10 mouse cellular contexts compared by ENCODE assay signal in the genomic region with DNA sequence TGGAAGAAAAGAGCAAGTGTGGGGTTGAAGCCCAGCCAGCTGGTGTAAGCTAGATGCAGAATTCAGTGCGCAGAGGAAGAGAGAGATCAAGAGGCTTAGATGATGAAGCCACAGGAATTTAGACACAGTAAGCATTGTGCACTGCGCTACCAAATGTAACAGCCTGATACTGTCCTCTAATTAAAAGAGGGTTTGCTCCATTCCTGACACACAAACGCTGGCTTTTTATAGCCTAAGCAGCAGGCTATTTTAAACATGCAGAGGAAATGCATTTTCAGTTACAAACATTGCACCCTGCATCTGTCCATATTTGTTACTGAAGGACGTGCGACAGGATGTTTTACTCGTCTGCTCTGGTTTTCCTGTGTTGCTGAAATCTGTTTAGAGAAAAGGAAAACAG. TPM values are rescaled to one million over a fixed set of nuclear protein-coding genes. Genes with fewer than 3 reads are reported as not detected.
DNase-seq lines count a peak whose midpoint lies in the region; ATAC-seq and TF ChIP-seq lines count a peak whose summit lies in the region.
"Had no signal": no experiment of that assay in that cellular context is flagged by ENCODE, and none has a peak within 500 bp of the region (broad histone marks: within the 10 kb centered on the region; RNA-seq: fewer than 3 reads in every experiment).

No protein-coding gene starts in this region.

- no peak overlapping the region for H3K4me2 ChIP-seq in kidney, embryonic 14.5 days (replicated peaks; ENCODE audit: low read depth, low read length)
- no peak overlapping the region for H3K4me2 ChIP-seq in lung, embryonic 15.5 days
- no peak overlapping the region for H3K4me2 ChIP-seq in limb, embryonic 14.5 days (replicated peaks; ENCODE audit: low read depth, low read length, severe bottlenecking)
- H3K4me2 ChIP-seq: forebrain, embryonic 12.5 days had no signal

- no peak overlapping the region for H3K4me3 ChIP-seq in kidney, adult 2 months (ENCODE audit: insufficient read depth, low read depth, low read length)
- no peak overlapping the region for H3K4me3 ChIP-seq in kidney, embryonic 14.5 days (ENCODE audit: low read length)
- no peak overlapping the region for H3K4me3 ChIP-seq in lung, embryonic 15.5 days
- no peak overlapping the region for H3K4me3 ChIP-seq in limb, embryonic 14.5 days (replicated peaks; ENCODE audit: low read length)
- H3K4me3 ChIP-seq: forebrain, embryonic 12.5 days; megakaryocyte, embryonic 14.5 days had no signal

- DNase-seq in kidney, adult 2 months = peak; percentile 27
- no peak for DNase-seq in lung, postnatal 14 days
- DNase-seq in limb, embryonic 14.5 days (ENCODE audit: low spot score) = peak; percentile 26
- peak; percentile 35 for DNase-seq in telencephalon, adult 2 months (ENCODE audit: low read depth, low spot score)
- no peak for DNase-seq in cerebellum, adult 11-12 months

- ATAC-seq in kidney, embryonic 14.5 days (ENCODE audit: low FRiP score, low TSS enrichment) = no peak
- ATAC-seq in lung, embryonic 15.5 days (ENCODE audit: borderline replicate concordance, extremely low read depth, low FRiP score, low TSS enrichment) = peak; percentile 31; the same call in 1 of the 2 replicates
- ATAC-seq in limb, embryonic 14.5 days (ENCODE audit: low FRiP score, low read depth) = 0 out of 2 replicates have a peak, but pooled peaks have one; percentile 41
- ATAC-seq: inflammation-experienced regulatory T-cells, adult 6 months had no signal

- H3K27me3 ChIP-seq in kidney, adult 2 months (replicated peaks; ENCODE audit: control insufficient read depth, insufficient read depth, low read length) = no peaks in the 10 kb centered on the region
- no peaks in the 10 kb centered on the region for H3K27me3 ChIP-seq in kidney, embryonic 14.5 days (ENCODE audit: control insufficient read depth, insufficient read depth, low read length)
- no peaks in the 10 kb centered on the region for H3K27me3 ChIP-seq in lung, embryonic 15.5 days
- no peaks in the 10 kb centered on the region for H3K27me3 ChIP-seq in limb, embryonic 14.5 days (ENCODE audit: control insufficient read depth, insufficient read depth, low read length)
- H3K27me3 ChIP-seq: forebrain, embryonic 12.5 days; megakaryocyte, embryonic 14.5 days had no signal

- TF ChIP-seq POLR2A in kidney, adult 2 months (IDR thresholded peaks at IDR 0.05; ENCODE audit: low read depth, low read length) = no peak
- no peak for TF ChIP-seq POLR2A in limb, embryonic 14.5 days (IDR thresholded peaks at IDR 0.05; ENCODE audit: borderline replicate concordance, extremely low read depth, insufficient read depth, insufficient read length)

- H3K27ac ChIP-seq in kidney, adult 2 months (ENCODE audit: insufficient read depth, low read depth, low read length) = peak overlapping the region; percentile 66
- no peak overlapping the region for H3K27ac ChIP-seq in kidney, embryonic 14.5 days (ENCODE audit: low read depth, low read length)
- peak overlapping the region; percentile 78 for H3K27ac ChIP-seq in lung, embryonic 15.5 days
- H3K27ac ChIP-seq in limb, embryonic 14.5 days (replicated peaks; ENCODE audit: low read depth, low read length) = no peak overlapping the region
- H3K27ac ChIP-seq: forebrain, embryonic 12.5 days had no signal

- H3K4me1 ChIP-seq in kidney, adult 2 months (ENCODE audit: control insufficient read depth, insufficient read depth, low read length) = peaks cover 15% of the 10 kb centered on the region; the same call in 1 of the 2 replicates
- H3K4me1 ChIP-seq in kidney, embryonic 14.5 days (ENCODE audit: control insufficient read depth, insufficient read depth, low read length) = peaks cover 17% of the 10 kb centered on the region
- H3K4me1 ChIP-seq in lung, embryonic 15.5 days = peaks cover 12% of the 10 kb centered on the region
- H3K4me1 ChIP-seq in limb, embryonic 14.5 days (ENCODE audit: control insufficient read depth, insufficient read depth, low read length) = no peaks in the 10 kb centered on the region
- H3K4me1 ChIP-seq: forebrain, embryonic 12.5 days; megakaryocyte, embryonic 14.5 days had no signal

- 63% methylated on average over 6 of the region's 6 CpGs for WGBS in kidney, adult 2 months
- 83% methylated on average over 6 of the region's 6 CpGs for WGBS in kidney, embryonic 14.5 days
- WGBS in lung, embryonic 15.5 days = 45% methylated on average over 6 of the region's 6 CpGs
- WGBS in limb, embryonic 14.5 days = 80% methylated on average over 6 of the region's 6 CpGs

- H3K9ac ChIP-seq in kidney, embryonic 14.5 days (ENCODE audit: low read depth, low read length) = no peak overlapping the region
- H3K9ac ChIP-seq in lung, embryonic 15.5 days = no peak overlapping the region
- no peak overlapping the region for H3K9ac ChIP-seq in limb, embryonic 14.5 days (ENCODE audit: low read depth, low read length, severe bottlenecking)
- H3K9ac ChIP-seq: forebrain, embryonic 12.5 days had no signal

- TF ChIP-seq CTCF in kidney, adult 2 months (conservative IDR thresholded peaks at IDR 0.05; ENCODE audit: insufficient read depth, insufficient read length, low read depth, low read length) = no peak

- no peaks in the 10 kb centered on the region for H3K9me3 ChIP-seq in kidney, embryonic 14.5 days (ENCODE audit: control insufficient read depth, low read length)
- H3K9me3 ChIP-seq in lung, embryonic 15.5 days = no peaks in the 10 kb centered on the region
- H3K9me3 ChIP-seq in limb, embryonic 14.5 days (ENCODE audit: control insufficient read depth, low read length) = no peaks in the 10 kb centered on the region
- H3K9me3 ChIP-seq: forebrain, embryonic 12.5 days; megakaryocyte, embryonic 14.5 days had no signal

- H3K36me3 ChIP-seq in kidney, adult 2 months (ENCODE audit: control insufficient read depth, insufficient read depth, low read length) = peaks cover 1% of the 10 kb centered on the region
- peaks cover 48% of the 10 kb centered on the region for H3K36me3 ChIP-seq in kidney, embryonic 14.5 days (ENCODE audit: control insufficient read depth, insufficient read depth, low read length)
- H3K36me3 ChIP-seq in lung, embryonic 15.5 days = peaks cover 45% of the 10 kb centered on the region
- peaks cover 79% of the 10 kb centered on the region for H3K36me3 ChIP-seq in limb, embryonic 14.5 days (ENCODE audit: control insufficient read depth, insufficient read depth, low read length)

RNA-seq across cellular contexts. Expression of a gene that starts 25.5 kb away (rescaled TPM):
- polyA plus RNA-seq in kidney, adult 2 months (2012; rRNA removed) = 7.2 and 12.5 TPM in 2 replicates
- polyA plus RNA-seq in kidney, embryonic 14.5 days (2014; fragmentation: Nextera tagmentation; extraction: Ambion mirVana) = 221 and 289 TPM in 2 replicates
- 195 and 203 TPM in 2 replicates for polyA plus RNA-seq in lung, embryonic 15.5 days (2015; fragmentation: Nextera tagmentation; extraction: Ambion mirVana)
- 50.4 and 129 TPM in 2 replicates for polyA plus RNA-seq in limb, embryonic 14.5 days (2012; rRNA removed)
- polyA plus RNA-seq in limb, embryonic 14.5 days (2014; fragmentation: Nextera tagmentation; extraction: Ambion mirVana) = 210 and 219 TPM in 2 replicates

RNA-seq across cellular contexts. Expression of a gene that starts 48.0 kb away (rescaled TPM):
- 6.0 and 6.9 TPM in 2 replicates for polyA plus RNA-seq in kidney, adult 2 months (2012; rRNA removed)
- 10.6 and 11.7 TPM in 2 replicates for polyA plus RNA-seq in kidney, embryonic 14.5 days (2014; fragmentation: Nextera tagmentation; extraction: Ambion mirVana)
- 9.2 and 10.2 TPM in 2 replicates for polyA plus RNA-seq in lung, embryonic 15.5 days (2015; fragmentation: Nextera tagmentation; extraction: Ambion mirVana)
- polyA plus RNA-seq in limb, embryonic 14.5 days (2012; rRNA removed) = 5.8 and 7.0 TPM in 2 replicates
- polyA plus RNA-seq in limb, embryonic 14.5 days (2014; fragmentation: Nextera tagmentation; extraction: Ambion mirVana) = 4.0 and 5.1 TPM in 2 replicates

Comparison
In these comparisons a context has a peak if more than half of its experiments do, and no peak if none do; other contexts are left out.
1. H3K27ac ChIP-seq: peak in kidney, adult 2 months (single experiment) and lung, embryonic 15.5 days (single experiment); none in kidney, embryonic 14.5 days (single experiment) and limb, embryonic 14.5 days (single experiment).
2. DNase-seq: peak in kidney, adult 2 months (single experiment), limb, embryonic 14.5 days (single experiment) and telencephalon, adult 2 months (single experiment); none in lung, postnatal 14 days (single experiment) and cerebellum, adult 11-12 months (single experiment).